Mouse (Mus musculus) stomach, embryonic 14.5 days (tissue): ENCODE results near the gene Mcu. TPM values are rescaled to one million over a fixed set of nuclear protein-coding genes. Genes with fewer than 3 reads are reported as not detected.

Experiments used
- ATAC-seq: fragments of 200-750 bp; cut with Nextera tagmentation; 2 replicates; pipeline ENCODE4 v1.8.0; 2017; ENCODE audit warnings: low read depth, moderate TSS enrichment; ENCODE audit not compliant: insufficient number of reproducible peaks, insufficient read depth, low FRiP score
- H3K27ac ChIP-seq: fragments of 300-500 bp; sonication (generic); 2 replicates; pipeline ENCODE4 v1.5.1; 2014; ENCODE audit warnings: mild to moderate bottlenecking, low read length, moderate library complexity, mixed read lengths
- H3K27me3 ChIP-seq: fragments of 300-500 bp; sonication (generic); 2 replicates; pipeline ENCODE4 v1.6.1; 2014; ENCODE audit warnings: low read length, control low read depth, mixed read lengths; ENCODE audit not compliant: control insufficient read depth, insufficient read depth
- H3K36me3 ChIP-seq: fragments of 300-500 bp; sonication (generic); 2 replicates; pipeline ENCODE4 v1.6.1; 2014; ENCODE audit warnings: mild to moderate bottlenecking, control low read depth, low read length, moderate library complexity, mixed read lengths; ENCODE audit not compliant: control insufficient read depth, insufficient read depth
- H3K4me1 ChIP-seq: fragments of 300-500 bp; sonication (generic); 2 replicates; pipeline ENCODE4 v1.6.1; 2014; ENCODE audit warnings: low read length, control low read depth, mixed read lengths; ENCODE audit not compliant: control insufficient read depth, insufficient read depth
- H3K4me2 ChIP-seq: fragments of 300-500 bp; sonication (generic); replicated peaks from 2 replicates; pipeline ENCODE4 v1.6.1; 2014; ENCODE audit warnings: low read depth, low read length, control low read depth
- H3K4me3 ChIP-seq: fragments of 300-500 bp; sonication (generic); 2 replicates; pipeline ENCODE4 v1.5.1; 2014; ENCODE audit warnings: low read depth, low read length, control low read depth
- H3K9ac ChIP-seq: fragments of 300-500 bp; sonication (generic); replicated peaks from 2 replicates; pipeline ENCODE4 v1.6.1; 2014; ENCODE audit warnings: low read depth, mild to moderate bottlenecking, control low read depth, low read length, moderate library complexity, mixed read lengths
- H3K9me3 ChIP-seq: fragments of 300-500 bp; sonication (generic); 2 replicates; pipeline ENCODE4 v1.6.1; 2016; ENCODE audit warnings: low read depth, low read length, control low read depth; ENCODE audit not compliant: control insufficient read depth
- WGBS: fragments of 180-500 bp; shearing (Covaris S2); extraction: QIAGEN DNeasy Blood & Tissue Kit; methylation state at CpG from one replicate; pipeline ENCODE4 v1.1.7; 2014; 5-methylcytosine and 5-hydroxymethylcytosine counted together
- polyA plus RNA-seq: library from polyadenylated mRNA; unstranded; fragments of >200 nt; fragmentation: Nextera tagmentation; extraction: Ambion mirVana; gene quantifications from 2 replicates; pipeline ENCODE4 v1.2.1, GENCODE M21; 2014

Gene Mcu
- polyA plus RNA-seq, 1 experiment from 2014 or later: 60.4 TPM

GRCm38 (mm10) chr10:59621355-59621754 is 4.9 kb upstream of the Mcu start:
- H3K4me2 ChIP-seq: no peak overlapping the region
- H3K9me3 ChIP-seq: no peaks in the 10 kb centered on the region
- no peak overlapping the region for H3K9ac ChIP-seq
- no peaks in the 10 kb centered on the region for H3K4me1 ChIP-seq
- H3K27ac ChIP-seq: no peak overlapping the region
- no peaks in the 10 kb centered on the region for H3K36me3 ChIP-seq
- WGBS: 50% methylated on average over 10 of the region's 10 CpGs
- no peak overlapping the region for H3K4me3 ChIP-seq
- ATAC-seq: peak; percentile 15; the same call in 1 of the 2 replicates
- H3K27me3 ChIP-seq: no peaks in the 10 kb centered on the region

- no peak for ATAC-seq
- Histone ChIP-seq H3K9ac (no peak overlapping the region), H3K4me3 (no peak overlapping the region), H3K4me1 (peaks cover 12% of the 10 kb centered on the region; the same call in 1 of the 2 replicates), H3K9me3 (no peaks in the 10 kb centered on the region), H3K27ac (no peak overlapping the region), H3K27me3 (no peaks in the 10 kb centered on the region), H3K4me2 (no peak overlapping the region), H3K36me3 (no peaks in the 10 kb centered on the region)
- 88% methylated on average over 7 of the region's 7 CpGs for WGBS
Observed at GRCm38 (mm10) chr10:59617776-59618175, 1.3 kb upstream of the Mcu start.

- peak within 1 kb of the TSS; percentile 84 for H3K9ac ChIP-seq
- H3K27me3 ChIP-seq: no peaks in the 10 kb centered on the region
- H3K4me1 ChIP-seq: peaks cover 12% of the 10 kb centered on the region; the same call in 1 of the 2 replicates
- H3K27ac ChIP-seq: peak within 1 kb of the TSS; percentile 86; the same call in 1 of the 2 replicates
- H3K4me2 ChIP-seq: peak within 1 kb of the TSS; percentile 71
- H3K9me3 ChIP-seq: no peaks in the 10 kb centered on the region
- H3K4me3 ChIP-seq: peak within 1 kb of the TSS; percentile 81
- 1% methylated on average over 43 of the region's 51 CpGs for WGBS
- peak; percentile 76 for ATAC-seq
- no peaks in the 10 kb centered on the region for H3K36me3 ChIP-seq
Observed at GRCm38 (mm10) chr10:59615981-59616520, 441 bp downstream of the Mcu start, which contains the start of gene Gm10322. Gene Gm10322, plus strand, starts transcription at chr10:59616063.

GRCm38 (mm10) chr10:59615411-59615810 is 1.1 kb downstream of the Mcu start:
- Histone ChIP-seq H3K4me2 (peak overlapping the region; percentile 71), H3K36me3 (no peaks in the 10 kb centered on the region), H3K9ac (peak overlapping the region; percentile 84), H3K4me1 (peaks cover 12% of the 10 kb centered on the region; the same call in 1 of the 2 replicates), H3K27ac (no peak overlapping the region), H3K4me3 (peak overlapping the region; percentile 81), H3K27me3 (no peaks in the 10 kb centered on the region), H3K9me3 (no peaks in the 10 kb centered on the region)
- no peak for ATAC-seq
- 25% methylated on average over 5 of the region's 5 CpGs for WGBS

GRCm38 (mm10) chr10:59614141-59614540 is 2.4 kb downstream of the Mcu start:
- no peak overlapping the region for H3K4me2 ChIP-seq
- H3K27ac ChIP-seq: no peak overlapping the region
- no peaks in the 10 kb centered on the region for H3K36me3 ChIP-seq
- no peaks in the 10 kb centered on the region for H3K9me3 ChIP-seq
- 92% methylated on average over 5 of the region's 5 CpGs for WGBS
- no peak overlapping the region for H3K9ac ChIP-seq
- no peak overlapping the region for H3K4me3 ChIP-seq
- no peak for ATAC-seq
- H3K4me1 ChIP-seq: peaks cover 12% of the 10 kb centered on the region; the same call in 1 of the 2 replicates
- H3K27me3 ChIP-seq: no peaks in the 10 kb centered on the region

- H3K27me3 ChIP-seq: no peaks in the 10 kb centered on the region
- H3K36me3 ChIP-seq: no peaks in the 10 kb centered on the region
- no peak overlapping the region for H3K4me3 ChIP-seq
- H3K9ac ChIP-seq: no peak overlapping the region
- no peaks in the 10 kb centered on the region for H3K9me3 ChIP-seq
- ATAC-seq: no peak
- WGBS: 58% methylated on average over 5 of the region's 5 CpGs
- H3K27ac ChIP-seq: no peak overlapping the region
- no peak overlapping the region for H3K4me2 ChIP-seq
- H3K4me1 ChIP-seq: peaks cover 12% of the 10 kb centered on the region; the same call in 1 of the 2 replicates
Observed at GRCm38 (mm10) chr10:59613276-59613675, 3.2 kb downstream of the Mcu start.

- Histone ChIP-seq H3K4me2 (no peak overlapping the region), H3K36me3 (no peaks in the 10 kb centered on the region), H3K9me3 (no peaks in the 10 kb centered on the region), H3K9ac (no peak overlapping the region), H3K4me1 (peaks cover 11% of the 10 kb centered on the region; the same call in 1 of the 2 replicates), H3K27ac (no peak overlapping the region), H3K27me3 (no peaks in the 10 kb centered on the region), H3K4me3 (no peak overlapping the region)
- ATAC-seq: no peak
- WGBS: 66% methylated on average over 11 of the region's 11 CpGs
Observed at GRCm38 (mm10) chr10:59604879-59605464, 11.5 kb downstream of the Mcu start.

GRCm38 (mm10) chr10:59603843-59604242 is 12.6 kb downstream of the Mcu start:
- H3K27ac ChIP-seq: no peak overlapping the region
- H3K4me2 ChIP-seq: no peak overlapping the region
- H3K4me3 ChIP-seq: no peak overlapping the region
- WGBS: 58% methylated on average over 5 of the region's 5 CpGs
- no peaks in the 10 kb centered on the region for H3K36me3 ChIP-seq
- H3K9ac ChIP-seq: no peak overlapping the region
- H3K9me3 ChIP-seq: no peaks in the 10 kb centered on the region
- H3K4me1 ChIP-seq: peaks cover 11% of the 10 kb centered on the region; the same call in 1 of the 2 replicates
- no peak for ATAC-seq
- H3K27me3 ChIP-seq: no peaks in the 10 kb centered on the region
